Mouse (Mus musculus) heart, postnatal 14 days (tissue): ENCODE measurements around the gene Cfd. TPM values are rescaled to one million over a fixed set of nuclear protein-coding genes. Genes with fewer than 3 reads are reported as not detected.

Experiments
- DNase-seq, 2 experiments: peaks; one replicate each; pipeline ENCODE4 v3.0.0; 2021 to 2022
- intact Hi-C: fragments of 180-260 bp; cut with DNase I; formaldehyde crosslinking; loops from one replicate; pipeline ENCODE4 v1.15.1; 2025
- total RNA-seq, 2 experiments: library from RNA; stranded (reverse); gene quantifications; 2 replicates each; pipeline ENCODE4 v1.2.3; 2021

Cfd gene
- total RNA-seq, 2 experiments from 2014 or later = 14.2 to 77.3 TPM

DNA sequence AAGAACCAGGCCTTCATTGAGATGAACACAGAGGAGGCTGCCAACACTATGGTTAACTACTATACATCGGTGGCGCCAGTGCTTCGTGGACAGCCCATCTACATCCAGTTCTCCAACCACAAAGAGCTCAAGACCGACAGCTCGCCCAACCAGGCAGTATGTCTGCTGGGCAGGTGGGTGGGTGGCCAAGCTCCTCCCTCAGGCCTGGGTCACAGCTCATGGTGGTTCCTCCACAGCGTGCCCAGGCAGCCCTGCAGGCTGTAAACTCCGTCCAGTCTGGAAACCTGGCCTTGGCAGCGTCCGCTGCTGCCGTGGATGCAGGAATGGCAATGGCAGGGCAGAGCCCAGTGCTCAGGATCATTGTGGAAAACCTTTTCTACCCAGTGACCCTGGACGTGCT, 31.5 kb upstream of the Cfd start:
- no peak for DNase-seq
- intact Hi-C loops = loop anchor here (2.0 kb wide), 1 partner anchor 14 kb away; no protein-coding TSS in a partner anchor

DNA sequence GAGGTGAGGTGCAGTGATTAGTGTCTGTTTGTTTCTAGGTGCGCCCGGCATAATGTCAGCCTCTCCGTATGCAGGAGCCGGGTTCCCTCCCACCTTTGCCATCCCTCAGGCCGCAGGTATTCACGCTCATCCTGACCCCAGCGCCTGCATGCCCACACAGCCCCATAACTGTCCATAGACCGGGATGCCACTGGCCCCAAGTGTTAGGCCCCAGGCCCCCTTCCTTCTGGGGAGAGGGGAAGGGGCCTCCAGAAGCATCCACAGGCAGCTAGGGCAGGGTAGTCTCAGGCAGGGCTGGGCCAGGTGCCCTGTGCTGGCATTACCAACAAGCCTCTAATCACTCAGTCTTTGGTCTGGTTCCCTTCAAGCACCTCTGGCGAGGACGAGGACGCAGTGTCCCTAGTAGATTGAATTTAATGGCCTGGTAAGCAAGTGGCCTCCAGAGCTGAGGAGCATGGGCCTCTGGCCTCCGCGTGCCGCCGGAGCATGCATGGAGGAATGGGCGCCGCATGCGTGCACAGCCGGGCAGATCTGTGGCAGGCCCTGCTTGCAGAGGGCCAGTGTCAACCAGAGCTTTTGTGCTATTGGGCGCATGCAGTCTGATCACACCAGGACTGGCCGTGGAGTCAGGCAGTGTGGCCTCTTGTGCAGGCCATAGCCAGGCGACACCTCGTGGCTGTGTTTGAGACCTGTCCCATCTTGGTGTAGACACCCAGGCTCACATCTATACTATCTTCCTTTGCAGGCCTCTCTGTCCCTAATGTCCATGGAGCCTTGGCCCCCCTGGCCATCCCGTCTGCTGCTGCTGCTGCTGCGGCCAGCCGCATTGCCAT, 30.4 kb upstream of the Cfd start:
- intact Hi-C loops = no loop called here

DNA sequence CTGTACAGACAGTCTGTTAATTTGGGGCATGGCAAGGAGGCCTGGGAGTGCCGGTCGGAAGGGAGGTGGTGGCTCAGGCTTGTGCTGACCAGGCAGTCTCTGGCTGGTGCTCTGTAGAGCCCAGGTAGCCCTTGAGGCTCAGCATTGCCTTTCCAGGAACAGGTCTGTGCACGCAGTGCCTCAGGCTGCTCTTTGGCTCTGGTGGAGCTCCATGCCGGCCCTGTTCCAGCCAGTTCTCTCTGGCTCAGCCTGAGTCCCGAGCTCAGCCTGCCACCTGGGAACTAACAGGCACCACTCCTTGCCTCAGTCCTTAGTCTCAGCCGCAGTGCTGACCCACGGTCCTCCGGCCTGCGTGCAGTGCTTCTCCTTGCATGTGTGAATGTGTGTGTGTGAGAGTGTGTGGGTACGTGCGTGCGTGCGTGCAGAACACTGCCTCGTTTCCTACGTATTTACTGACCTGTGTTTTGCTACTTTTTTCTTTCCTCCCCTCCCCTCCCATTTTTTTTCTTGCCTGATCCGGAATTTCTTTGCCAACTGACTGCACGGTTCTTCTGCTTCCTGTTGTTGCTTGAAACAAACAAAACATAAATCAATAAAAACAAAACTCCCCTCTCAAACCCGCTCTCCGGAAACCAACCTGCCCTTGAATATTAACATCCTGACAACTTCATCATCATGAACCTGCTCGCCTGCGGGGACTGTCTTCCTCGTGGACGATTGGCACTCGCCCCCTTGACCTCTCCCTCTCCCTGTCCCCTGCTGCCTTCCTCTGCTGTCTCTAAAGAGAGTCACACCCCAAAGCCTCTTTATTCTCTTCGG, 29.2 kb upstream of the Cfd start:
- intact Hi-C loops = no loop called here
- no peak for DNase-seq

More for the DNA sequence above, 30.4 kb upstream of the Cfd start:
- no peak for DNase-seq

DNA sequence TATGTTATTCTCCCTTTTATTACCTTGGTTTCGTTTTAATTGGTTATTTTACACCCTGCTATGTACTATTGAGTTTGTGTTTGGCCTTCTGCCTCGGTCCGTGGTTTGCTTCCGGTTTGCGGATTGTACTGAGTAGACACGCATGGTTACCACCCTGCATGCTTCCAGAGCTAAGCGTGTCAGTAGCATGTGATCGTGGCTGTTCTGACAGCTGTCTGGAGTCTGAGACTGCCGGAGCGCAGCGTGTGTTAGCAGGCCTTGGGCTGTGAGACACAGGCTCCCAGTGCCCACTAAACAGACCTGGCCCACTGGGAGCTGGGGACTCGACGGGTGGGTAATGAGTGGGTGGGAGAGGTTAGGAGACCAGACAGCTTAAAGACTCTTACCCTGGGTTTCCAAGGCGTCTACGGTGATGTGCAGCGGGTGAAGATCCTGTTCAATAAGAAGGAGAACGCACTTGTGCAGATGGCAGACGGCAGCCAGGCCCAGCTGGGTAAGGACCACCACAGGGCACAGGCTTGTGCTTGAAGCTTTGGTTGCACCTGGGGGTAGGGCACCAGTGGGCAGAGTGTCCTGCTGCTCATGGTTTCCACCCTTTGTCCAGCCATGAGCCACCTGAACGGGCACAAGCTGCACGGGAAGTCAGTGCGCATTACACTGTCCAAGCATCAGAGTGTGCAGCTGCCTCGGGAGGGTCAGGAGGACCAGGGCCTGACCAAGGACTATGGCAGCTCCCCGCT, 28.4 kb upstream of the Cfd start:
- DNase-seq = no peak
- intact Hi-C loops = no loop called here

DNA sequence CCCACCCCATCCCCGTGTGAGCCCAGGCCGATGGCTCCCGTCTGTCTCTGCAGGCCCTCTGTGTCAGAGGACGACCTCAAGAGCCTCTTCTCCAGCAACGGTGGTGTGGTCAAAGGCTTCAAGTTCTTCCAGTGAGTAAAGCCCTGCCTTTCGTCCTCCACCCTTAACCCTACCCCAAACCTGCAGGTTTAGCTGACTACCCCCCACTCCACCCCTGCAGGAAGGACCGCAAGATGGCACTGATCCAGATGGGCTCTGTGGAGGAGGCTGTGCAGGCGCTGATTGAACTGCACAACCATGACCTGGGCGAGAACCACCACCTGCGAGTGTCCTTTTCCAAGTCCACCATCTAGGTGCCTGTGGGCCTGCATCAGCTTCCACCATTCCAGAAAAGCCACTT, 27.7 kb upstream of the Cfd start:
- intact Hi-C loops = no loop called here
- DNase-seq = no peak

DNA sequence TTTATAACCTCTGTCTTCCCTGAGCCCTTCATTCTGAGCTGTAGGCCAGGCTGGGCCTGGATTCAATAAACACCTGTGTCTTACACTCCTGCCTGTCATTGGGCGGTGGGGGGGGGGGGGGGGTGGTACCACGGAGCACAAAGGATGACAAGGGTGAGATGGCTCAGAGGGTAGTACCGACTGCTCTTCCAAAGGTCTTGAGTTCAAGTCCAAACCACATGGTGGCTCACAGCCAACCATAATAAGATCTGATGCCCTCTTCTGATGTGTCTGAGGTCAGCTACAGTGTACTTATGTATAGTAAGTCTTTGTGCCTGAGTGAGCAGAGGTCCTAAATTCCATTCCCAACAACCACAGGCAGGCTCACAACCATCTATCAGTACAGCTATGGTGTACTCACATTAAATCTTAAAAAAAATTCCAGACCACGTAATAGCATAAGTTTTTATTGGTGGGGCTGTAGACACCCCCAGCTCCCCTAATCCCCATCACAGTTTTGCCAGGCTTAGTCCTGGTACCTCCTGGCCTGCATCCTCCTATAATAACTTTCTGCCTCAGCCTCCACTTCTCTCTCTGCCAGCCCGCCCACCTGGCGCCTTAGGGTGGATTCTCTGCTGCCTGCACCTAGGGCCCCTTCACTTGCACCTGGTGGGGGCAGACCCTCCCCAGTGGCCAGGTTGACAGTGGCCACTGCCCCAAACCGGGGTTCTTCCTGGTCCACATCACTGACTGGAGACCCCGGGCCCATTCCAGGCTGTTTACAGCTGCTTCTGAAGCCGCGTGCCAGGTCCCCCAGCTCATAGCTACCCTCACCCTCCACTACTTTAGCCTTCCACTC, 26.1 kb upstream of the Cfd start:
- no peak for DNase-seq
- intact Hi-C loops = no loop called here

DNA sequence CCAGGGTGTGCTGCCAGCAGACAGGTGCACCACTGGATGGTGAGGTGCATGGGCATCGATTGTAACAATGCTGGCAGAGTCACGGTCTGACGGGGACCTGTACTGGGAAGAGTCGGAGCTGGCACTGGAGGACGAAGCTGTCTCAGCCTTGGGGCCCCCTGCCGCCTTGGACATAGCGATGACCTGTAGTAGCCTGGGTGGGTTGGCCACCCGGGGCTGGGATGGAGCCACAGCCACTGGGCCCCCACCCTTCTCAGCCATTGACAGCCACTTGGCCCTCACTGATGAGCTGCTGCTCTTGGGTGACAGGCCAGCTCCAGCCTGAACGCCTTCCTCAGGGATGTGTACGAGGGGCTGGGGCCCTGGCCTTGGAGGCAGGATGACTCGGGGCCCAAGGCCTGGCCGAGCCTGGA, 25.5 kb upstream of the Cfd start:
- DNase-seq = no peak
- intact Hi-C loops = no loop called here

DNA sequence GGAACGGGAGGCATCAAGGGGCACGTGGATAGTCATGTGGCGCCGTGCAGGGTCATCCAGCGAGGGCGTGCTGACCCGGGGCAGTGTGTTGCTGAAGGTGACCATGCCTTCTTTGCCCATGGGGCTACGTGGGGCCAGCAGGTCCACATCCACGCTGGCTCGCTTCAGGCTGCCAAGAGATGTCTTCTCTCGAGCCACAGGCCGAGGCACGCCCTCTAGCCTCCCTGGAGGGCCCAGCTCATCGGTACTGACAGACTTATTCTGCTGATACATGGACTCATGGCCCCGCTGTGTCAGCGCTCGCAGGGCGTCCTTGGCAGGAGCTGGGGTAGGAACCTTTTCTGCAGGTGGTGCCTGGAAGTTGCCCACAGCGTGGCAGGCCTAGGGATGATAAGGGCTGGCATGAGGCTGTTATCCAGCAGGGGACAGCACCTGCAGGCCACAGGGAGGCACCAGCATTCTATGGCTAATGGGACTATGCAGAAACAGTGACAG, 24.8 kb upstream of the Cfd start:
- intact Hi-C loops = no loop called here
- no peak for DNase-seq

DNA sequence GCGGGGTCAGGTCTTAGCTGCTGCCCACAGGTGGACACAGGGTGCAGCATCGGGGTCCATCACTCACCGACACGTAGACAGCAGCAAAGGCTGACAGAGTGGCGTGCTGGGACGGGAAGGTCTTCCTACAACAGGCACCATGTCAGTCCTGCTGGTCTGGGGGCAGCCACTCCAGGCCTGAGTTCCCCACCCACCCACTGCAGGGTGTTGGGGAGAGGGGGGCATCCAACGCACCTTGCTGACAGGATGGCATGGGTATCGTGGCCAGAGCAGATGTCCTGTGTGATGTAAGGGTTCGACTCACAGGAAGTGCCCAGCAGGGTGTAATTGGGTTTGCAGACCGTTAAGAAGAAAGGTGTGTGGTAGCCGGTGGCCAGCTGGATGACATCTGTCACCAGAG, 24.1 kb upstream of the Cfd start:
- intact Hi-C loops = no loop called here
- DNase-seq = no peak

DNA sequence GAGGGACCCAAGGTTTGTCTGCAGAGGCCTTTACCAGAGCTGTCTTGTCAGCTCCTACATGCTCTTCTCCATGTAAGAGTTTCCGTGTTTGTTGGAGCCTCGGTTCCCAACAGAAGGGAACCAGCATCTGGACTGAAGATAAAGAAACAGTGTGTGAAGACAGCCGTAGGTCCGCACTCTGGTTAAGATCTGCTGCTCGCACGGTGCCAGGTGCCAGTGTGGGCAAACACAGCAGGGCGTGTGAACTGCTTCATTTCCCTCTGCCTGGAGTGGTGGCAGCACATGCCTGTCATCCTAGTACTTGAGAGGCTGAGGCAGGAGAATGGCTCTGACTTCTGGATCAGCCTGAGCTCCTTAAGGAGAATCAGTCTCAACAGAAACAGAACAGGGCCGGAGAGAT, 18.8 kb upstream of the Cfd start:
- intact Hi-C loops = loop anchor here (2.0 kb wide), 1 partner anchor 13 kb away; no protein-coding TSS in a partner anchor
- DNase-seq = no peak

DNA sequence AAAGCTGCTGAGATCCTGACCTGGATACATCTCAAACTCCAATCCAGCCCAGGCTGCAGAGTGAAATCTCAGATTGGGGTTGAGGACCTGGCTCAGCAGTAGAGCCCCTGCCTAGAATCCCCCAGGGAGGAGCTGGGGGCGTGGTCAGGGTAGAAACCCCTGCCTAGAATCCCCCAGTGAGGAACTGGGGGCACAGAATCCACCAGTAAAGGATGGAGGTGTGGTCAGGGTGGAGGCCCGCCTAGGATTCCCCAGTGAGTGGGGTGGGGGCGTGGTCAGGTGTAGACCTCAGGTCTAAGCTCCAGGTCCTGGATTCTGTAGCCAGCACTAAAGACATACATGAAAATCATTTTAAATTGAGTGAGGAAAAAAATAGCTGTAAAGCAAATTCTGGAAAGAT, 17.8 kb upstream of the Cfd start:
- intact Hi-C loops = loop anchor here (2.0 kb wide), 1 partner anchor 14 kb away; no protein-coding TSS in a partner anchor
- no peak for DNase-seq

DNA sequence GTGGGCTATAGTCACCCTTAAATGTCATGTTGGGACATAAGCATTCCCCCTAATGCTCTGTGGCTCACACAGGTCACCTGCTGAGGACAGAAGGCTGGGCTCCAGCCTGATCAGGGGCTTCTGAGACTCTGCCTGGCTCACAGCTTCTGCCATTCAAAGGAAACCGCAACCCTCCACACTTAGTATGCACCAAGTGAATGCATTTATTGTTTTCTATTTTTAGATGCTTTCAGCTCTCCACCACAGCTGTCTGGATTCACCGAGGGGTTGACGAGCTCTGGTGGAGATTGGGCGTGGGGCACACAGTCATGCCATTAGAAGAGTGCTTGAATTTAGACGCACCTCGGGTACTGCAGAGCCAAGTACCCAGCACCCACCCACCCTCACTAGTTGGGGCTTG, 17.3 kb upstream of the Cfd start:
- DNase-seq = no peak
- intact Hi-C loops = loop anchor here (2.0 kb wide), 1 partner anchor 15 kb away; no protein-coding TSS in a partner anchor

DNA sequence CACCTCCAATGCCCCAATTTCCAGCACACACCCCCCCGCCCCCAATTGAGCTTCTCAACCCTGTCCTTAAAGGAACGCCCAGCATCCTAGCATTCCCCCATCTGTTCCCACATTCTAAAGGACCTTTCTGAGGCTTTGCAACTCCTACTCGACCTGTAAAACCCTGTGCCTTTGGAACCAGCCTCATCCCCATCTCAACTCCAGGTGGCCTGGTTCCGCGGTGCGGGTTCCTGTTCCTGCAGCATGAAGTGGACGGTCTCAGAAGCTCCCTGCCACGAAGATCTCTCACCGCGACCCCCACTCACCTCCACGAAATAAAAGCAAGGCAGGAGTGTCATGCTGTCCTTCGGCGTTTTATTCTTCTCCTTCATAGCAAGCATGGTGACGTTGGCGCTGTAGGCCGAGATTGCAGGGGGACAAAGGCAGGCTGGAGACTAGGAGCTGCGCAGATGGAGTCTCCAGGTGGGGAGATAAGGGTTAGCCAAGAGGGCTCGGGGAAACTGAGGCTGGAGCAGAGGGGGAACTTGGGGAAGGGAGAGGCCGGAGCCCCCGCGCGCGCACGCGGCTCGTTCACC, 16.9 kb upstream of the Cfd start:
- no peak for DNase-seq
- intact Hi-C loops = loop anchor here (2.0 kb wide), 1 partner anchor 15 kb away; no protein-coding TSS in a partner anchor

DNA sequence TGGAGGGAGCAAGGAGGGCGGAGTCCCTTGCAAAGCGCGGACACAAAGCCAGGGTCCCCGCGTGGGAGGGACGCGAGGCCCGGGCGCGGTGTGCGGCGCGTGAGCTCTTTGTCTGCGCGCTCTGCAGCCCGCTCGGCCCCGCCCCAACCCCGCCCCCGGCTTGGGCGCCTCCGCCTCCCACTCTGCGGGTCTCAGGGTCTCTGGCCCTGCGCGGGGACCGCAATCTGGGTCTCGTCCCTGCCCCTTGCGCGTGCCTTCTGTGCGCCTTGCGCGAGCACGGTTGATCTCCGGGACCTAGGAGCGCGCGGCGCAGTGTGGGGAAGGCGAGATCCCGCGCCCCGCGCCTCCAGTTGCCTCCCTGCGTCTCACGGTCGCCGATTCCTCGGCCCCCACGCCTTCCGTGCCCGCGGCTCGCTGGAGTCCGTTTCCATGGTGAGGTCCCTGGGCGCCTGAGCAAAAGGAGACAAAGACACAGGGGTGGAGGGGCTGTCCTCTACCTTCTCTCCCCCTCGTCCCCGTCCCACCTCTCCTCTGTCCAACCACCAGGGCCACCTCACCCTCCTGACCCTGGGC, 16.3 kb upstream of the Cfd start, which contains the start of the genes Prtn3 and Plppr3:
TSS of gene Prtn3 (plus strand) at position 187 of the 573 bp plus-strand sequence.
TSS of gene Plppr3 (minus strand) at position 345 of the 573 bp plus-strand sequence.
- intact Hi-C loops = no loop called here
- DNase-seq = no peak

DNA sequence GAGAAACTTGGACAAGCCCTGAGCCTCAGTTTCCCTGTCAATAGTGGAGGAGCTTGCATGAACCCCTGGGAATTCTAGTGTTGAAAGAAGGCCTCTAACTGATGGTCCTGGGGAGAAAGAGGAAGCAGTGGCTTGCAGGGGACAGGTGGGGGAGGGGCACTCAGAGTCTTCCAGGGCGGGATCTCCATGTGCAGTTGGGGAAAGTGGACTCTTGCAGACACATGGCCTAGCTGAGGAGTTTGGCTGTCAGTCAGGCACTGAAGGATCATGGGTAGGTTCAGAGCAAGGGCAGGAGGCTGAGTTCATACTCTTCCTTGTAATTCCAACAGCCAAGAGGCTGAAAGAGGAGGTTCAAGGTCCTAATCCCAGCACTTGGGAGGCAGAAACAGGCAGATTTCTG, 13.5 kb upstream of the Cfd start:
- DNase-seq = no peak
- intact Hi-C loops = no loop called here

DNA sequence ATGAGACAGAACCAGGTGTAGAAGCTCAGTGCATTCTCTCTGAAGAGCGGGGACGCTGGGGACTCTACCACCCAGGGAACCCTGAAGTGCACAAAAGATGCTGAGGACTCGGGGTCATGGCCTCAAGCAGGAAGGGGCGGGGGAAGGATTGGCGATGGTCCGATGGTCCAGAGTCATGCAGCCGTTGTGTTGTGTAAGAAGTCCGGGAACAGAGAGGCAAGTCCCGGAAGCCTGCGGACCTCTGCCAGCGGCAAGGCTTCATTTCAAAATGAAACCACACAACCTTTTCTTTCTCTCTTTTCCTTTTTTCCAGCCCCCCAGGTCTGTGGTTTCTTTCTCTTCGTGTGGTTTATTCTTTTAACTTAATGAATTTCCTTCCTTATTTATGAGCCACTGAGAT, 12.9 kb upstream of the Cfd start:
- DNase-seq = peak; percentile 46 to 53
- intact Hi-C loops = no loop called here

DNA sequence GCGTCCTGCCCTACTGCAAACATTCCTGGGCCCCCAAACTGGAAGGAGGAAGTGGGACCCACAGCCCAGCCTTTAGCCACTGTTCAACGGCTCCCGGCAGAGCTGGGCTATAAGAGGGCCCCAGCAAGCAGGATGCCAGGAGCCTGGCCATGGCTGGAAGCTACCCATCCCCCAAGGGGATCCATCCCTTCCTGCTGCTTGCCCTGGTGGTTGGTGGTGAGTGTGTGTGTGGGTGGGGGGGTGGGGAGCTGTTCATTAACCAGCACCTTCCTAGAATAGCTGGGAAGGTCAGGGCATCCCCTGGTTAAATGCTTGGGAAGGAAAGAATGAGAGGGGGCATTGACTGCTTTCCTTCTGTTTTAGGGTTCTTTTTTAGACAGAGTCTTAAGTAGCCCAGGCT, 11.1 kb upstream of the Cfd start:
- intact Hi-C loops = no loop called here

DNA sequence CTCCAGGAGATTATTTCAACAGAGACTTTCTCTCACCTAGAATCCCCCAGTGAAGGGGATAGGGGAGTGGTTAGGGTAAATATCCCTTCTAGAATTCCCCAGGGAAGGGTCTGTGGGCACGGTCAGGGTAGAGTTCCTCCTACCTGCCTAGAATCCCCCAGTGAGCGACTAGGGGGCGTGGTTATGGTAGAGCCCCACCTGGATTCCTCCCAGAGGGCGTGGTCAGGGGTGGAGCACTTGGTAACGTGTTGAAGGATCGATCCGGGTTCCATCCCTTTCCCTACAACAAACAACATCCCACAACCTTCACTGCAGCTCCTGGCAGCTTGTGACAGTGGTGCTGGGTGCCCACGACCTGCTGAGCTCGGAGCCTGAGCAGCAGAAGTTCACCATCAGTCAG, 9.9 kb upstream of the Cfd start:
- intact Hi-C loops = no loop called here
- no peak for DNase-seq

More for the DNA sequence above, 11.1 kb upstream of the Cfd start:
- DNase-seq = no peak

DNA sequence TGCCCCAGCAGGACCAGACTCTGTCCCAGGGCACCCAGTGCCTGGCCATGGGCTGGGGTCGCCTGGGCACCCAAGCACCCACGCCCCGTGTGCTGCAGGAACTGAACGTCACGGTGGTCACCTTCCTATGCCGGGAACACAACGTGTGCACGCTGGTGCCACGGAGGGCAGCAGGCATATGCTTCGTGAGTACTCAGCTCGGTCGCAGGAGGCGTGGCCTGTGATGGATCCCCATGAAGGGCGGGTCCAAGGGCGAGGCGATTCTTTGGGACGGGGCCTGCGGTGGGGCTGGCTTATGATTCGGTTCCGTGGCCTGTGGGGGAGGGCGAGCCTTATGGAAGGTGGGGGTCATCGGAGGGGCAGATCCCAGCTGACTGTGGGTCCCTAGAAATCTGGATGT, 8.7 kb upstream of the Cfd start:
- no peak for DNase-seq
- intact Hi-C loops = loop anchor here (2.0 kb wide), 2 partner anchors 41 to 47 kb away; no protein-coding TSS in a partner anchor
